Mouse (Mus musculus): ENCODE data around the gene A030003K21Rik.

The A030003K21Rik gene

DNA sequence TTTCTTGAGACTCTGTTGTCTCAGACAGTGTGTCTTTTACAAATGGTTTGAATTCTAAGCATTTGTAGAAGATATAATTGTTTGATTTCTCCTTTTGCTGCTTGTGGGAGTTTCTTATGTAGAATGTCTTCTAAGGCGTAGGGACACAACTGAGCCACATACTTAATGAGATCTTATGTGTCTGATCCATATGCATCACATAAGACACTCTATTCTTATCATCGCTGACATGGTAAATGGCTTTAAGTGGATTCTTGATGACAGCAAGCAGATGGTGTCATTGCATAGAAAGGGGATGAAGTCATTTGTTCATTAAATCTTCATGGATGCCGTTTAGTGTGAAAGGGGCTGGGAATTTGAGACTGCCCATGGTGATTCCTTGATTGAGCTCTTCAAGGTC is 37.3 kb downstream of the A030003K21Rik start:
- no peak for DNase-seq (ENCODE audit: low spot score)

DNA sequence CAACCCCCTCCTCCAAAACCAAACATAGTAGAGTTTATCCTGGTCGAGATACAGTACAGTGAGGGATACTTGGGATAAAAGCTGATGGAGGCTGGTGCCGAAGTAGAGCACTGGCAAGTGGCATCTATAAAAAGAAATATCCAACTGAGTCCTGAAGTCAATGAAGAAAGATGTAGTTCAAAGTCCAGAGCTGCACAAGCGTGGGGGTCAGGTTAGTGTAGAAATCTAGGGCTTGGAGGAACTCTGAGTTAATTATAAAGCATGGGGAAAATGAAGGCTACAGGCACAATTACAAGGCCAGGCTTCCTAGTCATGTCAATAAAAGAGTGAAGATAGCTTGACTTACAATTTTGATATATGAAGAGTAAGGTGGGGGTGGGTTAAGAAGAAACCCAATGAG is 42.0 kb downstream of the A030003K21Rik start:
- no peak for DNase-seq (ENCODE audit: low spot score)

DNA sequence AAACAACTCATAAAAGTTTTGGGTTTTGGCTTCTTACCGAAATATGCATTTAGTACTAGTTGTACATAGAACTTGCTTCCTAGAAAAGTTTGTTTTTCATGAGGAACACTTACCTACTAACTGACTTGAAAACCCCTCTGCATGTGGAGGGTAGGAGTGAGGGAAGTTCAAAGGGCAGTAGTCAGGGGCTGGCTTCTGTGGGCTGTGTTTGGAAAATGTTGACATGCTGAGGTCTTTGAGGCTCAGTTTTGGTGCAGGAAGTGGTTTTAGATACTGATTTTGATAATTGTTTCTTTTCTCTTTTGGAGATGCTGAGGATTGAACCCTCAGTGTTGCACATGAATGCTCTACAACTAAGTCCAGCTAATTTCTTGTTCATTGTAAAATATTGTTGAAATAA is 42.6 kb downstream of the A030003K21Rik start:
- DNase-seq (ENCODE audit: low spot score), result no peak

DNA sequence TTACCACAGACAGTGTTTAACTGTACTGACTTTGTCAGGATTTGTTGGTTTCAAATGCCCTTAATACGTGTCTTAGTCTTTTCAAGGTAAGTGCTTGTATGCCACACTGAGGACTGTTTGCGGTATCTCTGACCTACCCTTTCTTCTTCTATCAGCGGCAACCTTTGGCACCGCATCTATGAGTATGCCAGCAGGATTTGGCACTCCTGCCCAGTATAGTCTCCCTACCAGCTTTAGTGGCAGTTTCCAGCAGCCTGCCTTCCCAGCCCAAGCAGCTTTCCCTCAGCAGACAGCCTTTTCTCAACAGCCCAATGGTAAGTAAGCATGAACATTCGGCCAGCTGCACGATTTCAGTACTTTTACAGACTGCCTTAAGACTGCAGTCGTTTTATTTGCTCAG is 49.9 kb downstream of the A030003K21Rik start:
- no peak for DNase-seq (ENCODE audit: low spot score)

Data from ovary, postnatal 14 days (tissue).